In the genomic region with DNA sequence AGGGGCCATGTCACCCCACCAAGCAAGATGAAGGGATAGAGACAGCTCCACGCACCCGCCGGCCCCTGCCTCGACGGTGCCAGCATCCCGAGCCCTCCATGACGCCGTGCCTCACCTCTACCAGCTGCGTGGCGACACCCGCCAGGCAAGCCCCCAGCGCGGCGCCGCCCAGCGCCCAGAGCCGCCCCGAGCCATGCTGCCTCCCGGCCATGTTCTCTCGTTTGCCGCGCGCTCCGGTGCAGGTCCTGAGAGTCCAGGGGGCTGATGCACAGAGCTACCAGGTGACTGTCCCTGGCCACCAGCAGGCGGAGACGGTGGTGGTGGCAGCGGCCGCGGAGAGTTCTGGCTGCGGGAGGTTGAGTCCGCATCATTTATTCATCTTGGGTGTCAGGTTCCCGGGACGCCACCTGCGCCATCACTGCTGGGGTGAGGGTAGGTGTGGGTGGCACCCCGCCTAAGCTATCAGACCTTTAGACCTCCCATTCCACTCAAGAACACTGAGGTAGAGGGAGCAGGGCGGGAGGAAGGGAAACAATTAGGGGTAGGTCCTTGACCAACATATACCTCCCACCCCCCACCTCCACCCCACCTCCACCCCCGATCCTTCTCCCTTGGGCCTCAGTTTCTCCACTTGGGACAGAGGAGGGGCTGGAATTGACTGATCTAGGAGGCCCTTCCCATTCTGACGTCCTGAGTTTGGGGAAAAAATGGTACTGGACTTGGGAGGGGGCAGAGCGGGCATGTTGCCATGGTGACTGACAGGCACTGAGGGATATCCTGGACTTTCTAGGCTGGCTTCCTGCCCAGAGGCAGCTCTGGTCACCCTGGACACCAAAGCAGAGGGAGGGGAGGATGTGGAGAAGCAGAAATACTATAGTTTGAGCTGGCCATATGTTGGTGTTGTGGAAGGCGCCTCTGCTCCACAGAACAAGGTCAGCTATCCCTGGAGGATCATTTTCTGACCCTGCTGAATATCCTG, we compare ENCODE assay signal across 7 mouse cellular contexts. TPM values are rescaled to one million over a fixed set of nuclear protein-coding genes. Genes with fewer than 3 reads are reported as not detected.
DNase-seq lines count a peak whose midpoint lies in the region; ATAC-seq and TF ChIP-seq lines count a peak whose summit lies in the region.

No protein-coding gene starts in this region.

- 6% methylated on average over 40 of the region's 40 CpGs for WGBS in lung, embryonic 14.5 days
- WGBS in hindbrain, embryonic 12.5 days, result 8% methylated on average over 39 of the region's 40 CpGs
- WGBS in limb, embryonic 11.5 days, result 8% methylated on average over 40 of the region's 40 CpGs

- no peaks in the 10 kb centered on the region for H3K9me3 ChIP-seq in lung, embryonic 14.5 days (ENCODE audit: low read depth, low read length)
- H3K9me3 ChIP-seq in hindbrain, embryonic 12.5 days (replicated peaks), result no peaks in the 10 kb centered on the region
- H3K9me3 ChIP-seq in limb, embryonic 11.5 days (ENCODE audit: control insufficient read depth, low read length), result no peaks in the 10 kb centered on the region

- 0 out of 2 replicates have a peak, but pooled peaks cover 3% of the 10 kb centered on the region for H3K4me1 ChIP-seq in lung, embryonic 14.5 days (ENCODE audit: insufficient read depth)
- H3K4me1 ChIP-seq in hindbrain, embryonic 12.5 days, result peaks cover 24% of the 10 kb centered on the region
- H3K4me1 ChIP-seq in limb, embryonic 11.5 days (ENCODE audit: control insufficient read depth, insufficient read depth, low read length), result peaks cover 20% of the 10 kb centered on the region

- no peaks in the 10 kb centered on the region for H3K36me3 ChIP-seq in lung, embryonic 14.5 days (ENCODE audit: insufficient read depth)
- H3K36me3 ChIP-seq in hindbrain, embryonic 12.5 days, result no peaks in the 10 kb centered on the region
- no peaks in the 10 kb centered on the region for H3K36me3 ChIP-seq in limb, embryonic 11.5 days (ENCODE audit: control insufficient read depth, insufficient read depth, low read length)

- peak overlapping the region; percentile 52 for H3K4me2 ChIP-seq in lung, embryonic 14.5 days
- H3K4me2 ChIP-seq in hindbrain, embryonic 12.5 days (replicated peaks), result peak overlapping the region; percentile 58
- H3K4me2 ChIP-seq in limb, embryonic 11.5 days (ENCODE audit: low read depth, severe bottlenecking), result peak overlapping the region; percentile 58

- peak overlapping the region; percentile 25; the same call in 1 of the 2 replicates for H3K4me3 ChIP-seq in lung, embryonic 14.5 days (ENCODE audit: low read depth, low read length)
- H3K4me3 ChIP-seq in hindbrain, embryonic 12.5 days, result peak overlapping the region; percentile 28
- 0 out of 2 replicates have a peak overlapping the region, but pooled peaks have one; percentile 17 for H3K4me3 ChIP-seq in limb, embryonic 11.5 days (ENCODE audit: low read depth, low read length)

- 0 out of 2 replicates have a peak, but pooled peaks have one; percentile 14 for TF ChIP-seq CTCF in lung, embryonic 14.5 days (IDR thresholded peaks at IDR 0.05; ENCODE audit: low read depth)

- no peak overlapping the region for H3K27ac ChIP-seq in lung, embryonic 14.5 days (ENCODE audit: low read depth)
- H3K27ac ChIP-seq in hindbrain, embryonic 12.5 days, result peak overlapping the region; percentile 73
- H3K27ac ChIP-seq in limb, embryonic 11.5 days (replicated peaks; ENCODE audit: low read depth, low read length), result no peak overlapping the region

- ATAC-seq in lung, embryonic 14.5 days (ENCODE audit: insufficient read depth), result peak; percentile 76
- peak; percentile 79 for ATAC-seq in hindbrain, embryonic 12.5 days (ENCODE audit: low FRiP score)
- ATAC-seq in limb, embryonic 11.5 days (ENCODE audit: insufficient number of reproducible peaks, low FRiP score, low TSS enrichment, low read depth), result peak; percentile 52; the same call in 1 of the 2 replicates

- no peak overlapping the region for H3K9ac ChIP-seq in lung, embryonic 14.5 days
- H3K9ac ChIP-seq in hindbrain, embryonic 12.5 days, result peak overlapping the region; percentile 39
- peak overlapping the region; percentile 37; the same call in 1 of the 2 replicates for H3K9ac ChIP-seq in limb, embryonic 11.5 days (ENCODE audit: low read length)

- peak; percentile 82 for DNase-seq in lung, embryonic 14.5 days
- DNase-seq in lung, postnatal 36 days, result no peak
- peak; percentile 48 for DNase-seq in embryo, embryonic 11 days
- DNase-seq in limb, embryonic 11.5 days (ENCODE audit: low spot score), result peak; percentile 48
- DNase-seq in right cerebral cortex, adult 2 months (ENCODE audit: low spot score in 2 of 2), result peak; percentile 36 to 54
- no peak for DNase-seq in cerebellum, postnatal 36 days

- H3K27me3 ChIP-seq in lung, embryonic 14.5 days (ENCODE audit: insufficient read depth, low read length), result peaks cover 15% of the 10 kb centered on the region
- H3K27me3 ChIP-seq in hindbrain, embryonic 12.5 days, result peaks cover 40% of the 10 kb centered on the region
- peaks cover 23% of the 10 kb centered on the region for H3K27me3 ChIP-seq in limb, embryonic 11.5 days (ENCODE audit: control insufficient read depth, insufficient read depth, low read length)

RNA-seq across cellular contexts. Expression of gene Als2cl, which starts 5.7 kb away (rescaled TPM):
- 4.5 and 5.1 TPM in 2 replicates for polyA plus RNA-seq in lung, embryonic 14.5 days (2014; fragmentation: Nextera tagmentation; extraction: Ambion mirVana)
- polyA plus RNA-seq in hindbrain, embryonic 12.5 days (2016; fragmentation: Nextera tagmentation; extraction: Ambion mirVana), result 1.5 and 1.9 TPM in 2 replicates
- polyA plus RNA-seq in limb, embryonic 11.5 days (2014; fragmentation: Nextera tagmentation; extraction: Ambion mirVana), result 1.4 and 1.5 TPM in 2 replicates

RNA-seq across cellular contexts. Expression of gene Tmie, which starts 5.9 kb away (rescaled TPM):
- polyA plus RNA-seq in lung, embryonic 14.5 days (2014; fragmentation: Nextera tagmentation; extraction: Ambion mirVana), result 0.21 and 0.31 TPM in 2 replicates
- 1.1 and 1.2 TPM in 2 replicates for polyA plus RNA-seq in hindbrain, embryonic 12.5 days (2016; fragmentation: Nextera tagmentation; extraction: Ambion mirVana)
- polyA plus RNA-seq in limb, embryonic 11.5 days (2014; fragmentation: Nextera tagmentation; extraction: Ambion mirVana), result 0.23 and 0.52 TPM in 2 replicates

RNA-seq across cellular contexts. Expression of gene Prss50, which starts 16.2 kb away (rescaled TPM):
- not detected in 2 replicates for polyA plus RNA-seq in lung, embryonic 14.5 days (2014; fragmentation: Nextera tagmentation; extraction: Ambion mirVana)
- 0.26 TPM in 1 of 2 replicates, not detected in the other for polyA plus RNA-seq in hindbrain, embryonic 12.5 days (2016; fragmentation: Nextera tagmentation; extraction: Ambion mirVana)
- 0.51 and 0.69 TPM in 2 replicates for polyA plus RNA-seq in limb, embryonic 11.5 days (2014; fragmentation: Nextera tagmentation; extraction: Ambion mirVana)

RNA-seq across cellular contexts. Expression of gene Prss46, which starts 29.7 kb away (rescaled TPM):
- polyA plus RNA-seq in lung, embryonic 14.5 days (2014; fragmentation: Nextera tagmentation; extraction: Ambion mirVana), result not detected in 2 replicates
- polyA plus RNA-seq in hindbrain, embryonic 12.5 days (2016; fragmentation: Nextera tagmentation; extraction: Ambion mirVana), result not detected in 2 replicates
- not detected in 2 replicates for polyA plus RNA-seq in limb, embryonic 11.5 days (2014; fragmentation: Nextera tagmentation; extraction: Ambion mirVana)

RNA-seq across cellular contexts. Expression of gene Prss45, which starts 39.6 kb away (rescaled TPM):
- 0.15 TPM in 1 of 2 replicates, not detected in the other for polyA plus RNA-seq in lung, embryonic 14.5 days (2014; fragmentation: Nextera tagmentation; extraction: Ambion mirVana)
- polyA plus RNA-seq in hindbrain, embryonic 12.5 days (2016; fragmentation: Nextera tagmentation; extraction: Ambion mirVana), result not detected in 2 replicates
- polyA plus RNA-seq in limb, embryonic 11.5 days (2014; fragmentation: Nextera tagmentation; extraction: Ambion mirVana), result not detected in 2 replicates

Comparison
In these comparisons a context has a peak if more than half of its experiments do, and no peak if none do; other contexts are left out.
1. DNase-seq: peak in lung, embryonic 14.5 days (single experiment), embryo, embryonic 11 days (single experiment), limb, embryonic 11.5 days (single experiment) and right cerebral cortex, adult 2 months (2 of 2); none in lung, postnatal 36 days (single experiment) and cerebellum, postnatal 36 days (0 of 2).
2. Peak in every context shown above with its lines, with median percentiles within 50 percentile points of each other: ATAC-seq, H3K4me2 ChIP-seq and H3K4me3 ChIP-seq.